Mouse (Mus musculus) stomach, postnatal 0 days (tissue): Measurements from ENCODE around the gene Mb21d2. TPM values are rescaled to one million over a fixed set of nuclear protein-coding genes. Genes with fewer than 3 reads are reported as not detected.

Experiments used
- ATAC-seq: fragments of 200-750 bp; cut with Nextera tagmentation; 2 replicates; pipeline ENCODE4 v1.8.0; 2017; ENCODE audit not compliant: low FRiP score, low TSS enrichment
- DNase-seq: peaks from one replicate; pipeline ENCODE4 v3.0.0-alpha.2; 2016; ENCODE audit warnings: low spot score
- H3K27ac ChIP-seq: fragments of 300-500 bp; sonication (generic); replicated peaks from 2 replicates; pipeline ENCODE4 v1.5.1; 2014; ENCODE audit warnings: mild to moderate bottlenecking, control low read depth
- H3K27me3 ChIP-seq: fragments of 300-500 bp; sonication (generic); 2 replicates; pipeline ENCODE4 v1.6.1; 2014; ENCODE audit warnings: low read length; ENCODE audit not compliant: control insufficient read depth, insufficient read depth
- H3K36me3 ChIP-seq: fragments of 300-500 bp; sonication (generic); 2 replicates; pipeline ENCODE4 v1.6.1; 2014; ENCODE audit warnings: low read length, mixed read lengths; ENCODE audit not compliant: control insufficient read depth, insufficient read depth
- H3K4me1 ChIP-seq: fragments of 300-500 bp; sonication (generic); replicated peaks from 2 replicates; pipeline ENCODE4 v1.6.1; 2014; ENCODE audit warnings: antibody characterized with exemption; ENCODE audit not compliant: control insufficient read depth, insufficient read depth
- H3K4me2 ChIP-seq: fragments of 300-500 bp; sonication (generic); replicated peaks from 2 replicates; pipeline ENCODE4 v1.6.1; 2014; ENCODE audit warnings: low read depth, mild to moderate bottlenecking, control low read depth, moderate library complexity
- H3K4me3 ChIP-seq: fragments of 300-500 bp; sonication (generic); 2 replicates; pipeline ENCODE4 v1.5.1; 2014; ENCODE audit warnings: low read depth, low read length, control low read depth
- H3K9ac ChIP-seq: fragments of 300-500 bp; sonication (generic); 2 replicates; pipeline ENCODE4 v1.6.1; 2014; ENCODE audit warnings: mild to moderate bottlenecking, low read length, control low read depth, mixed read lengths
- H3K9me3 ChIP-seq: fragments of 300-500 bp; sonication (generic); 2 replicates; pipeline ENCODE4 v1.6.1; 2016; ENCODE audit warnings: low read length; ENCODE audit not compliant: control insufficient read depth
- CTCF ChIP-seq: IDR thresholded peaks from 2 replicates; pipeline ENCODE4 v1.5.1; 2016; ENCODE audit warnings: antibody characterized with exemption, low read depth, mild to moderate bottlenecking, moderate library complexity
- EP300 ChIP-seq: optimal IDR thresholded peaks from 2 replicates; pipeline ENCODE3; 2016; ENCODE audit warnings: antibody characterized with exemption
- WGBS: fragments of 180-500 bp; shearing (Covaris S2); extraction: QIAGEN DNeasy Blood & Tissue Kit; methylation state at CpG from one replicate; pipeline ENCODE4 v1.1.7; 2014; 5-methylcytosine and 5-hydroxymethylcytosine counted together
- polyA plus RNA-seq: library from polyadenylated mRNA; unstranded; fragments of >200 nt; fragmentation: Nextera tagmentation; extraction: Ambion mirVana; gene quantifications from 2 replicates; pipeline ENCODE4 v1.2.1, GENCODE M21; 2015

Gene Mb21d2
- polyA plus RNA-seq, 1 experiment from 2014 or later: 4.8 TPM

DNA sequence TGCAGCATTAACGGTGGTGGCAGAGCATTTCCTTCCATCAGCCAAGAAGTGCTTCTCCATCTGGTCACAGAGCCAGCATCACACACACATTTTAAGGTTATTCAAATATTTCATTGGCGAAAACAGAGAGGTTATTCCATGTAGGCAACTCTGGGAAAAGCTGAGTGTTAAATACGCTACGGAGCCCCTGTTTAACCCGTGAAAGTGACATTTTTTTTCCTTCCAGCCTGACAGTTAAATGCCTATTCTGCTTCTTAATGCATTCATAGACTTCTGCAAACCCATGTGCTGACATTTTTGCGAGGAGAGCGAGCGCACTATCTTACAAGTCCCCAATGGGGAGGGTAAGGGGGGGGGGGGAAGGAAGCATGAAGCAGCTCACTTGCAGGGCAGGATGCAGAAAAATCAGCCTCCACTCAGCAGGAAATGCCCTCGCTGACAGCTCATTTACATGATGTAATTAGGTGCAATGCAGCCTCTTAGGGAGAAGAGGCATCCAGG, 52.3 kb downstream of the Mb21d2 start:
- ATAC-seq: no peak
- Histone ChIP-seq H3K9me3 (no peaks in the 10 kb centered on the region), H3K9ac (no peak overlapping the region), H3K4me2 (no peak overlapping the region), H3K4me3 (no peak overlapping the region), H3K27me3 (no peaks in the 10 kb centered on the region), H3K36me3 (no peaks in the 10 kb centered on the region), H3K4me1 (peaks cover 4% of the 10 kb centered on the region; the same call in 1 of the 2 replicates), H3K27ac (no peak overlapping the region)
- DNase-seq: no peak
- WGBS: 67% methylated on average over 9 of the region's 9 CpGs
- TF ChIP-seq CTCF (no peak), EP300 (no peak)

DNA sequence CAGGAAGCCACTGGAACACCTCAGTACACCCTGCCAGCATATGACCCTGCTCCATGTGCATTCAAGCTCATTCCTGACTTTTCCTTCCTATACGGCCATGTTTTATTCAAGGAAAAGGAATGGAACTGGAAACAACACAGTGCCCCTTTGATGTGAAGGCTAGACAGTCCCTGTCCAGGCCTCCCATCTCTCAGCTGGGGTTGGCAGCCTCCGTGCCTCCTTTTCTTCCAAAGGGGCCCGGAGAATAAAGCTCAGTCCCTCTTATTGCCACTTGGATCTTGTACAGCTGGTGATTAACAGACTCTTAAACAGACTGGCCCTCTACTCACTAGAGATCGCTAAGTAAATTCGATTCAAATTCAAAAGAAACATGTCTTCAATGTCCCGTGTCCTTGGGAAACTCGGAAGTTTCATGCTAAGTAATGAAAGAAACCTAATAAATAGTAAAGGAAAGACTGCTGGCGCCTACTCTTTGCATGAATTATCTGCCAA, 56.0 kb downstream of the Mb21d2 start:
- no peak for DNase-seq
- H3K27ac ChIP-seq: no peak overlapping the region
- ATAC-seq: no peak
- H3K4me2 ChIP-seq: no peak overlapping the region
- H3K4me3 ChIP-seq: no peak overlapping the region
- H3K9me3 ChIP-seq: no peaks in the 10 kb centered on the region
- TF ChIP-seq EP300 (no peak), CTCF (no peak)
- 67% methylated on average over 8 of the region's 8 CpGs for WGBS
- H3K4me1 ChIP-seq: no peaks in the 10 kb centered on the region
- H3K27me3 ChIP-seq: no peaks in the 10 kb centered on the region
- no peak overlapping the region for H3K9ac ChIP-seq
- H3K36me3 ChIP-seq: no peaks in the 10 kb centered on the region

DNA sequence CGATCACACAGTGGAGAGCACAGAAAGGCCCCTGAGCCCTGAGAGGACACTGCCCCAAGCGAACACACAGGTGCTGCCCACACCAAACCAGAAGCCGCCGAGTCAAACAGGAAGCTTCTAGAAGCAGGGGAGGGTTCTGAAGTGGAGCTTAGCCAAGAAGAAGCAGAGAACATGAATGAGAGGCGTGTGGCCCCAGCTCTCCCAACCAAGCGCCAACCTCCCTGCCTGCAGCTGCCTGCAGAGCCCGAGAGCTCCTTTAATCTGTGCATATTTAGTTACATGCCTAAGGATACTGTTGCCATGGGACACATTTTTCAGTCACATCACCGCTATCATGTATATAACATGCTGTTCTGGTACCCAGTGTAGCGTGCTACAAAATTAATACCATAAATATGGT, 58.6 kb downstream of the Mb21d2 start:
- no peaks in the 10 kb centered on the region for H3K9me3 ChIP-seq
- H3K27ac ChIP-seq: peak overlapping the region; percentile 65; the same call in 1 of the 2 replicates
- DNase-seq: no peak
- H3K4me3 ChIP-seq: no peak overlapping the region
- no peak overlapping the region for H3K4me2 ChIP-seq
- H3K4me1 ChIP-seq: no peaks in the 10 kb centered on the region
- ATAC-seq: peak; percentile 46; the same call in 1 of the 2 replicates
- 60% methylated on average over 9 of the region's 9 CpGs for WGBS
- TF ChIP-seq EP300 (no peak), CTCF (no peak)
- no peak overlapping the region for H3K9ac ChIP-seq
- no peaks in the 10 kb centered on the region for H3K27me3 ChIP-seq
- H3K36me3 ChIP-seq: no peaks in the 10 kb centered on the region

DNA sequence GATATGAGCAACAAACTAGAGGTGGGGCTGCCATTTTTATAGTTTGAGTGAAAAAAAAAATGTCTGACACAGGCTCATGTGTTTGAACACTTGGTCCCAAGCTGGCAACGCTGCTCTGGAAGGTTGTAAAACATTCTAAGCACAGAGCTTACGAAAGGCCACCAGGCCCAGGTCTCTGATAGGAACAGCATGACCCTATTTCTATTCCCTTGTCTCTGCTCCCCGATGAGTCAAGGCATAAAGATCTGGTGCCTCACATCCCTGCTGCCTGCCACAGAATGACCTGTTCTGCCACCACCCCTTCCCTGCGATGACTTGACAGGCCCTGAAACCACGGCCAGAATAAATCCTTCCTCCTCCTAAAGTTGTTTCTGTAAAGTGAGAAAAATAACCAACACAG, 59.0 kb downstream of the Mb21d2 start:
- Histone ChIP-seq H3K4me3 (no peak overlapping the region), H3K9me3 (no peaks in the 10 kb centered on the region), H3K27ac (peak overlapping the region; percentile 65; the same call in 1 of the 2 replicates), H3K36me3 (no peaks in the 10 kb centered on the region), H3K4me2 (no peak overlapping the region), H3K4me1 (no peaks in the 10 kb centered on the region), H3K27me3 (no peaks in the 10 kb centered on the region), H3K9ac (no peak overlapping the region)
- ATAC-seq (peak; percentile 76), DNase-seq (no peak)
- 65% methylated on average over 5 of the region's 5 CpGs for WGBS
- TF ChIP-seq EP300 (no peak), CTCF (no peak)

DNA sequence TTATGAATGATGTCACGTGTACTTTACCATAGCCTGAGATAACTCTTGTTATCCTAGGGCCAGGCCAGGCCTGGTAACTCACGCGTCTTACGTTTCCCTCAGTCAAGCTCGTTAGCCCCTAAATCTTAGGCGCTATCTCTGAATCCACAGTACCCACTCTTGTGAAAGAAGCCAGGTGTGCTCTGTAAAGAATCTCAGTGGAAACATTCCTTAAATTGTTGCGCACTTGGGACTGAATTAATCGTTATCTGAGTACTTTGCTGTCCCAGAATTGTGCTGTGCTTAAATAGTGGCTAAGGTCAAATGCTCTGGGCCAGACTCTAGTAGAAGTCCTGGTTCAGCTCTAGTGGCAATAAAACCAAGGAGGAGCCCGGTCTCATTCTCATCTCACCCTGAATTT, 60.6 kb downstream of the Mb21d2 start:
- no peak overlapping the region for H3K4me2 ChIP-seq
- no peak for TF ChIP-seq EP300
- H3K9ac ChIP-seq: no peak overlapping the region
- ATAC-seq (no peak), DNase-seq (no peak)
- H3K36me3 ChIP-seq: no peaks in the 10 kb centered on the region
- H3K27ac ChIP-seq: no peak overlapping the region
- no peaks in the 10 kb centered on the region for H3K27me3 ChIP-seq
- 58% methylated on average over 9 of the region's 9 CpGs for WGBS
- H3K9me3 ChIP-seq: no peaks in the 10 kb centered on the region
- no peaks in the 10 kb centered on the region for H3K4me1 ChIP-seq
- H3K4me3 ChIP-seq: no peak overlapping the region

DNA sequence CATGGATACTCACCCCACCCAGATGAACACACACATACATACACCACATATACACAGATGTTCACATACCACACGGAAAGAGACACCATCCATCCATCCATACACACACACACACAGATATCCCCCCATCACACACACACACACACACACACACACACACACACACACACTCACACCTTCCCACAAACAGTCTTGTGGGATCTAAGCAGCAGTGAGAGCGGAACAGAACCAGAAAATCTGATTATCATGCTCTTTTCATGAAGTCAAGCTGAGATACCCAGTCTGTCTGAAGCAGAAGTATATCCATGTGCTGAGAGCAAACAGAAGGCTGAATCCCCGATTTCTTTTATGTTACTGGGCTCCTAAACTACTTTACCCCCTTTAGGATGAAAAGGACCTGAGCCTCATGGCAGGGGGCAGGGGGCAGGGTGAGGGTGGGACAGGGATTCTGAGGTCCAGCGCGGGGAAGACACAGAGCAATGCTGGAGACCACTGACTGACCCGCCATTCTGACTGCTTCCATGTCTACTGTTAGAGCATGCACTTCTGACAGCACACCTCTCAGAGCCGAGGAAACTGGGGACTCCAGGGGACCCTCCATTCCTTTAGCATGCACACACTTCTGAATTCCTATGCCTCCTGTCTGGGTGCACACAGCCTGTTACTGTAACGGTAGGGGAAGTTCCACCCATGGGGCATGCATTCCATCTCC, 62.7 kb downstream of the Mb21d2 start:
- TF ChIP-seq CTCF (no peak), EP300 (no peak)

More for the DNA sequence above, 62.7 kb downstream of the Mb21d2 start:
- no peak overlapping the region for H3K4me3 ChIP-seq
- no peaks in the 10 kb centered on the region for H3K9me3 ChIP-seq
- no peaks in the 10 kb centered on the region for H3K27me3 ChIP-seq
- H3K36me3 ChIP-seq: no peaks in the 10 kb centered on the region
- H3K9ac ChIP-seq: no peak overlapping the region
- H3K4me1 ChIP-seq: no peaks in the 10 kb centered on the region
- ATAC-seq: no peak
- H3K4me2 ChIP-seq: no peak overlapping the region
- 70% methylated on average over 8 of the region's 8 CpGs for WGBS
- no peak overlapping the region for H3K27ac ChIP-seq
- DNase-seq: no peak
